Comparison of ENCODE assay signal across 18 mouse cellular contexts in genomic region chr11:101543533-101543932, GRCm38 (mm10). TPM values are rescaled to one million over a fixed set of nuclear protein-coding genes. Genes with fewer than 3 reads are reported as not detected.
DNase-seq lines count a peak whose midpoint lies in the region; ATAC-seq and TF ChIP-seq lines count a peak whose summit lies in the region.
"Had no signal": no experiment of that assay in that cellular context is flagged by ENCODE, and none has a peak within 500 bp of the region (broad histone marks: within the 10 kb centered on the region; RNA-seq: fewer than 3 reads in every experiment).

No protein-coding gene starts in this region.

- no peaks in the 10 kb centered on the region for H3K27me3 ChIP-seq in lung, postnatal 0 days (replicated peaks; ENCODE audit: insufficient read depth, low read length)
- H3K27me3 ChIP-seq: heart, embryonic 13.5 days; hindbrain, embryonic 12.5 days; neural tube, embryonic 15.5 days had no signal

- no peak for TF ChIP-seq EP300 in lung, postnatal 0 days (IDR thresholded peaks at IDR 0.05)

- H3K27ac ChIP-seq in lung, postnatal 0 days (ENCODE audit: low read length), result peak overlapping the region; percentile 51
- H3K27ac ChIP-seq: heart, embryonic 13.5 days; hindbrain, embryonic 12.5 days; neural tube, embryonic 15.5 days had no signal

- DNase-seq in heart, adult 11 months, result peak; percentile 84
- DNase-seq in heart, postnatal 14 days, result no peak
- DNase-seq in right cerebral cortex, adult 2 months (ENCODE audit: low spot score in 2 of 2), result peak; percentile 14 to 21
- DNase-seq in right cerebral cortex, postnatal 10 days (ENCODE audit: low spot score in 2 of 2), result no peak
- peak; percentile 55 for DNase-seq in lung, postnatal 0 days (ENCODE audit: low spot score)
- DNase-seq in retina, postnatal 1 day, result no peak
- DNase-seq: cerebellum, adult 9-11 months; gastrocnemius, postnatal 36 days; kidney, adult 18-20 months; right cerebral cortex, postnatal 14 days; thymus, adult 2 months had no signal

- TF ChIP-seq CTCF in lung, postnatal 0 days (IDR thresholded peaks at IDR 0.05), result no peak

- H3K9ac ChIP-seq in lung, postnatal 0 days (replicated peaks; ENCODE audit: low read depth), result no peak overlapping the region
- H3K9ac ChIP-seq: heart, embryonic 13.5 days; hindbrain, embryonic 12.5 days; neural tube, embryonic 15.5 days had no signal

- H3K4me3 ChIP-seq in lung, postnatal 0 days (ENCODE audit: low read depth, low read length), result no peak overlapping the region
- H3K4me3 ChIP-seq: heart, embryonic 13.5 days; hindbrain, embryonic 12.5 days; neural tube, embryonic 15.5 days had no signal

- 0 out of 2 replicates have a peak overlapping the region, but pooled peaks have one; percentile 28 for H3K4me2 ChIP-seq in lung, postnatal 0 days (replicated peaks; ENCODE audit: low read depth, low read length)
- H3K4me2 ChIP-seq: heart, embryonic 13.5 days; hindbrain, embryonic 12.5 days; neural tube, embryonic 15.5 days had no signal

- H3K9me3 ChIP-seq in lung, postnatal 0 days (ENCODE audit: low read length), result no peaks in the 10 kb centered on the region
- H3K9me3 ChIP-seq: heart, embryonic 13.5 days; hindbrain, embryonic 12.5 days; neural tube, embryonic 15.5 days had no signal

- intact Hi-C loops in heart, postnatal 14 days (cut with DNase I), result no loop called here

- peak; percentile 68 for ATAC-seq in lung, postnatal 0 days
- ATAC-seq in activated CD4-positive, CD25-positive, alpha-beta regulatory T cell, adult 4 months, result no peak

- 69% methylated on average over 9 of the region's 9 CpGs for WGBS in lung, postnatal 0 days

- H3K4me1 ChIP-seq in lung, postnatal 0 days (ENCODE audit: insufficient read depth, low read depth, low read length), result no peaks in the 10 kb centered on the region
- H3K4me1 ChIP-seq: neural tube, embryonic 15.5 days had no signal

- no peaks in the 10 kb centered on the region for H3K36me3 ChIP-seq in lung, postnatal 0 days (ENCODE audit: insufficient read depth, low read length)
- H3K36me3 ChIP-seq: neural tube, embryonic 15.5 days had no signal

RNA-seq across cellular contexts. Expression of gene Brca1, which starts 8.2 kb away (rescaled TPM):
- total RNA-seq in heart, postnatal 14 days (2021), result 1 to 10 TPM; 1.2 to 1.7 TPM
- 0.42 and 1.5 TPM in 2 replicates for polyA plus RNA-seq in lung, postnatal 0 days (2015; fragmentation: Nextera tagmentation; extraction: Ambion mirVana)
- polyA plus RNA-seq in activated CD4-positive, CD25-positive, alpha-beta regulatory T cell, adult 4 months (2017; shearing (Covaris generic)), result 1 to 10 TPM; 5.4 to 5.8 TPM

RNA-seq across cellular contexts. Expression of gene Nbr1, which starts 8.4 kb away (rescaled TPM):
- 100 to 1,000 TPM in 1 of 2 experiments, 10 to 100 TPM in 1; 98.4 to 103 TPM for total RNA-seq in heart, postnatal 14 days (2021)
- polyA plus RNA-seq in lung, postnatal 0 days (2015; fragmentation: Nextera tagmentation; extraction: Ambion mirVana), result 57.2 and 58.7 TPM in 2 replicates
- polyA plus RNA-seq in activated CD4-positive, CD25-positive, alpha-beta regulatory T cell, adult 4 months (2017; shearing (Covaris generic)), result 10 to 100 TPM; 42.3 to 84.0 TPM

RNA-seq across cellular contexts. Expression of gene Tmem106a, which starts 38.5 kb away (rescaled TPM):
- 1 to 10 TPM; 3.0 to 3.2 TPM for total RNA-seq in heart, postnatal 14 days (2021)
- 7.6 TPM in 2 replicates for polyA plus RNA-seq in lung, postnatal 0 days (2015; fragmentation: Nextera tagmentation; extraction: Ambion mirVana)
- polyA plus RNA-seq in activated CD4-positive, CD25-positive, alpha-beta regulatory T cell, adult 4 months (2017; shearing (Covaris generic)), result 10 to 100 TPM; 13.4 to 13.6 TPM

RNA-seq across cellular contexts. Expression of gene Gm11634, which starts 55.5 kb away (rescaled TPM):
- total RNA-seq in heart, postnatal 14 days (2021), result not detected
- not detected in 2 replicates for polyA plus RNA-seq in lung, postnatal 0 days (2015; fragmentation: Nextera tagmentation; extraction: Ambion mirVana)
- not detected for polyA plus RNA-seq in activated CD4-positive, CD25-positive, alpha-beta regulatory T cell, adult 4 months (2017; shearing (Covaris generic))
- total RNA-seq: gastrocnemius, postnatal 36 days; left cerebral cortex, adult 18-20 months had no signal
- polyA plus RNA-seq: heart, embryonic 13.5 days; hindbrain, embryonic 12.5 days; large intestine, adult 2 months; limb, embryonic 14.5 days; neural tube, embryonic 15.5 days; thymus, adult 2 months had no signal

Comparison
In these comparisons a context has a peak if more than half of its experiments do, and no peak if none do; other contexts are left out.
1. DNase-seq: peak in heart, adult 11 months (single experiment), right cerebral cortex, adult 2 months (2 of 2) and lung, postnatal 0 days (single experiment); none in heart, postnatal 14 days (0 of 2), right cerebral cortex, postnatal 10 days (0 of 2) and retina, postnatal 1 day (single experiment).